Mouse (Mus musculus) embryonic fibroblast, embryonic 13.5 days (primary cell): Measurements from ENCODE around the gene Plekhg4.

Experiments
- CTCF ChIP-seq: IDR thresholded peaks from 2 replicates; pipeline ENCODE4 v1.5.1; 2011; ENCODE audit warnings: mild to moderate bottlenecking, control low read depth, low read length, moderate library complexity, borderline replicate concordance; ENCODE audit not compliant: insufficient read depth
- POLR2A ChIP-seq: IDR thresholded peaks from 2 replicates; pipeline ENCODE4 v1.6.1; 2011; ENCODE audit warnings: low read depth, mild to moderate bottlenecking, control low read depth, low read length, moderate library complexity

DNA sequence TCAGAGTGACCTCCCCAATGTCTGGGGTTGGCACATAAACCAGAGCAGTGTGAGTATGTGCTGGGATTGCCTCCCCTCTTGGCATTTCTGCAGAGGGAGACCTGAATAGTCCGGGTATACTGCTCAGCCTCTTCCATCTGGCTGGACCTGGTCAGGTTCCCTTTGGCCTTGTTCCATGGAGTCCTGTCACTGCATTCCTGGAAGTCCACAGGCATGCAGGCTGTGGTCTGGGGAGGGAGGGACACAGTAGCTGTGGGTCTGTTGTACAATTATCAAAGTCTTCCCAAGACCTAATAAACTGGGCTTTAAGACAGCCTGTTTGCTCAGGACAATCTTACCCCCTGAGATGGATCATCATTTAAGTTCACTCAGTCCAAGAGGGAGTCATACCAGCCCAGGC lies 14.1 kb downstream of the Plekhg4 start:
- TF ChIP-seq POLR2A: no peak
- TF ChIP-seq CTCF: no peak
